Mouse (Mus musculus) liver, embryonic 13.5 days (tissue): ENCODE data around the gene Hilpda. TPM values are rescaled to one million over a fixed set of nuclear protein-coding genes. Genes with fewer than 3 reads are reported as not detected.

Experiments used
- ATAC-seq: fragments of 200-750 bp; cut with Nextera tagmentation; 2 replicates; pipeline ENCODE4 v1.8.0; 2017; ENCODE audit warnings: low read depth, mild to moderate bottlenecking, moderate number of reproducible peaks, moderate library complexity
- DNase-seq: peaks from one replicate; pipeline ENCODE4 v3.0.0; 2022
- H3K27ac ChIP-seq: fragments of 300-500 bp; sonication (generic); 2 replicates; pipeline ENCODE4 v1.5.1; 2015; ENCODE audit warnings: moderate library complexity, mild to moderate bottlenecking, inconsistent platforms
- H3K27me3 ChIP-seq: fragments of 300-500 bp; sonication (generic); 2 replicates; pipeline ENCODE4 v1.6.1; 2015; ENCODE audit warnings: mild to moderate bottlenecking, inconsistent platforms
- H3K36me3 ChIP-seq: fragments of 300-500 bp; sonication (generic); 2 replicates; pipeline ENCODE4 v1.6.1; 2015; ENCODE audit warnings: mild to moderate bottlenecking, inconsistent platforms
- H3K4me1 ChIP-seq: fragments of 300-500 bp; sonication (generic); replicated peaks from 2 replicates; pipeline ENCODE4 v1.6.1; 2015; ENCODE audit warnings: inconsistent platforms
- H3K4me2 ChIP-seq: fragments of 300-500 bp; sonication (generic); 2 replicates; pipeline ENCODE4 v1.6.1; 2015; ENCODE audit warnings: inconsistent platforms, mild to moderate bottlenecking, moderate library complexity
- H3K4me3 ChIP-seq: fragments of 300-500 bp; sonication (generic); replicated peaks from 2 replicates; pipeline ENCODE4 v1.5.1; 2015; ENCODE audit warnings: mild to moderate bottlenecking, inconsistent platforms
- H3K9ac ChIP-seq: fragments of 300-500 bp; sonication (generic); 2 replicates; pipeline ENCODE4 v1.6.1; 2015; ENCODE audit warnings: mild to moderate bottlenecking, inconsistent platforms
- H3K9me3 ChIP-seq: fragments of 300-500 bp; sonication (generic); replicated peaks from 2 replicates; pipeline ENCODE4 v1.6.1; 2016; ENCODE audit warnings: inconsistent platforms
- WGBS: fragments of 180-500 bp; shearing (Covaris S2); methylation state at CpG from one replicate; pipeline ENCODE4 v1.1.7; 2015; ENCODE audit not compliant: insufficient replicate concordance; 5-methylcytosine and 5-hydroxymethylcytosine counted together
- polyA plus RNA-seq: library from polyadenylated mRNA; unstranded; fragments of >200 nt; fragmentation: Nextera tagmentation; extraction: Ambion mirVana; gene quantifications from 2 replicates; pipeline ENCODE4 v1.2.1, GENCODE M21; 2015

Hilpda gene
- polyA plus RNA-seq, 1 experiment from 2014 or later = 18.6 TPM

GRCm38 (mm10) chr6:29246183-29246582 lies 26.1 kb upstream of the Hilpda start:
- DNase-seq = no peak
- peaks cover 17% of the 10 kb centered on the region for H3K4me1 ChIP-seq
- ATAC-seq = peak; percentile 13; the same call in 1 of the 2 replicates
- H3K27me3 ChIP-seq = no peaks in the 10 kb centered on the region
- no peaks in the 10 kb centered on the region for H3K9me3 ChIP-seq
- H3K36me3 ChIP-seq = no peaks in the 10 kb centered on the region
- H3K9ac ChIP-seq = no peak overlapping the region
- peak overlapping the region; percentile 63 for H3K27ac ChIP-seq
- no peak overlapping the region for H3K4me3 ChIP-seq
- H3K4me2 ChIP-seq = peak overlapping the region; percentile 17; the same call in 1 of the 2 replicates
- 42% methylated on average over 3 of the region's 3 CpGs for WGBS

DNA sequence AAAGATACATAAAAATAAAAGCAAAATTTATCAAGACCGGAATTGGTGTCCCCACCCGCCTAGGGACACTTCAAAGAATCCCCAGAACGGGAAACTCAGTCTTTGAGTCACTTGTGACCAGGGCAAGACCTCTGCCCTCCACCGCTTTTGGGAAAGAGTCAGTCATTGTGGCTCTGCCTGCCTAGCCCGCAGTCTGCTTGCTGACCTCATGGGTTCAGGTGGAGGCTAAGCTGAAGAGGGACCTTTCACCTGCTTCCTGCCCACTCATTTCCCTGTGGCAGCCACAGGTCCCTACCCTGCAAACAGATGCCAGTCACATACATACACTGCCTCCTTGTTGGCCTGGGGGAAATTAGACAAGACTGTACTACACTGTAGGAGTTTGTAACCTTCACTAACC lies 25.7 kb upstream of the Hilpda start:
- Histone ChIP-seq H3K4me1 (peaks cover 17% of the 10 kb centered on the region), H3K27ac (no peak overlapping the region), H3K27me3 (no peaks in the 10 kb centered on the region), H3K9me3 (no peaks in the 10 kb centered on the region), H3K4me2 (no peak overlapping the region), H3K36me3 (no peaks in the 10 kb centered on the region), H3K4me3 (no peak overlapping the region), H3K9ac (no peak overlapping the region)
- WGBS = 44% methylated on average over 5 of the region's 5 CpGs
- DNase-seq (no peak), ATAC-seq (peak; percentile 35; the same call in 1 of the 2 replicates)

GRCm38 (mm10) chr6:29247072-29247471 lies 25.2 kb upstream of the Hilpda start:
- no peak overlapping the region for H3K4me2 ChIP-seq
- WGBS = 53% methylated on average over 4 of the region's 4 CpGs
- no peaks in the 10 kb centered on the region for H3K9me3 ChIP-seq
- H3K27me3 ChIP-seq = no peaks in the 10 kb centered on the region
- peaks cover 17% of the 10 kb centered on the region for H3K4me1 ChIP-seq
- H3K36me3 ChIP-seq = no peaks in the 10 kb centered on the region
- H3K9ac ChIP-seq = no peak overlapping the region
- no peak overlapping the region for H3K27ac ChIP-seq
- no peak overlapping the region for H3K4me3 ChIP-seq
- no peak for DNase-seq
- ATAC-seq = no peak

- DNase-seq (no peak), ATAC-seq (no peak)
- no peaks in the 10 kb centered on the region for H3K27me3 ChIP-seq
- H3K4me1 ChIP-seq = 0 out of 2 replicates have a peak, but pooled peaks cover 6% of the 10 kb centered on the region
- no peak overlapping the region for H3K4me2 ChIP-seq
- H3K9me3 ChIP-seq = no peaks in the 10 kb centered on the region
- H3K27ac ChIP-seq = no peak overlapping the region
- no peak overlapping the region for H3K4me3 ChIP-seq
- H3K36me3 ChIP-seq = no peaks in the 10 kb centered on the region
- no peak overlapping the region for H3K9ac ChIP-seq
- WGBS = 52% methylated on average over 1 of the region's 1 CpGs
Measured at GRCm38 (mm10) chr6:29259418-29259817, 12.9 kb upstream of the Hilpda start.

DNA sequence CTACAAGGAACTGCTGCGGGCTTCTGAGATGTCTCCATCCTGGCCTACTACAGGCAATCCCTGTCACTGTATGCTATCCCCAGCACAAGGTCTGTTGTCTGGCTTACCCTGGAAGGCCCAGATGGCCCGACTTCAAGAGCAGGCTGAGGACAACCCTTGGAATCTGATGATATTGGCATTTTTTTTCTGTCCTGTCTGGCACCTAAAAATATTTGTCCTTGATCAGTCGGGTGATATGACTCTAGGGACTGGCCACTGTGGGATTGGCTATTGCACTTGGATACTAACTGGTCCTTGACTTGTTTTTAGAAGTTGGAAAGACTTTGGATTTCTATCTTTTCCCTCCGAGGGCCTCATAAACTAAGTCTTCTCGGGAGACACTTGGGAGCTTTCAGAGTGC lies 10.5 kb upstream of the Hilpda start:
- 58% methylated on average over 5 of the region's 5 CpGs for WGBS
- no peak overlapping the region for H3K9ac ChIP-seq
- DNase-seq = no peak
- no peak overlapping the region for H3K4me3 ChIP-seq
- no peaks in the 10 kb centered on the region for H3K36me3 ChIP-seq
- 0 out of 2 replicates have a peak, but pooled peaks cover 2% of the 10 kb centered on the region for H3K4me1 ChIP-seq
- H3K4me2 ChIP-seq = no peak overlapping the region
- H3K27ac ChIP-seq = no peak overlapping the region
- H3K9me3 ChIP-seq = no peaks in the 10 kb centered on the region
- H3K27me3 ChIP-seq = no peaks in the 10 kb centered on the region
- ATAC-seq = no peak

DNA sequence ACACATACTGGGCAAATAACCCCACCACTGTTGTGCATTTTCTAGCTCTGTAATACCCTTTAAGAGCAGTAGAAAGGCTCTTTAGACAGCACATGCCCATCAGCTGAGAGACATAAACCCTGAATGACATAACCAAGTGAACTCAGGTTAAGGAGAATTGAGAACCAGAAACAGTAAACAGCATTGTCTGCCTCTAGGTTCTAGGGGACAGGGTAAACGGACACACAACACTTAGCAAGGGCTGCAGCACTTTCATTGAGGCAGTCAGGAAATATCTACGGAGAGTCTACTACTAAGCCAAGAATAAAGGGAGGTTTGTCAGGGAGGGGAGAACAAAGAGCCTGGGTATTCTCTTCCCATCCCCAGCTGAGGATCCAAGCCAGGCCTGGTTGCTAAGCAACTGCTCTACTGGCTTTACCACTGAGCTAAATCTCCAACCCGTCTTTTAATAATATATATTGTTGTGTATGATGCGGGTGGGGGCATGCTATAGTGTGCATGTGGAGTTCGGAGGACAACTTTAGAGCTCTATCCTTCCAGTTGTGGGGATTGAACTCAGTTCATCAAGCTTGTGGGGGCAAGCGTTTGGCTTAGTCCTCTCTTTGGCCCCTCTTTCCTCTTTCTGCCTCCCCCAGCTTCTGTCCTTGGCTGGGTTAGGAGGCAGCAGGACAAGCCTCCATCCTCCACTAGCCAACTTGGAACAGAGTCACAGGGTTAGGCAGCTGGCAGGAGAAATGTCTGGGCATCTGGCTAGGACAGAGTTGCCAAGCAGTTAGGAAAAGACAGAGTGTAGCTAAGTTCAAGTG lies 8.4 kb upstream of the Hilpda start:
- DNase-seq (no peak), ATAC-seq (no peak)
- H3K9ac ChIP-seq = no peak overlapping the region
- peaks cover 5% of the 10 kb centered on the region; the same call in 1 of the 2 replicates for H3K4me1 ChIP-seq
- no peak overlapping the region for H3K27ac ChIP-seq
- no peaks in the 10 kb centered on the region for H3K36me3 ChIP-seq
- 59% methylated on average over 6 of the region's 6 CpGs for WGBS
- no peak overlapping the region for H3K4me3 ChIP-seq
- no peaks in the 10 kb centered on the region for H3K9me3 ChIP-seq
- H3K4me2 ChIP-seq = no peak overlapping the region
- no peaks in the 10 kb centered on the region for H3K27me3 ChIP-seq

DNA sequence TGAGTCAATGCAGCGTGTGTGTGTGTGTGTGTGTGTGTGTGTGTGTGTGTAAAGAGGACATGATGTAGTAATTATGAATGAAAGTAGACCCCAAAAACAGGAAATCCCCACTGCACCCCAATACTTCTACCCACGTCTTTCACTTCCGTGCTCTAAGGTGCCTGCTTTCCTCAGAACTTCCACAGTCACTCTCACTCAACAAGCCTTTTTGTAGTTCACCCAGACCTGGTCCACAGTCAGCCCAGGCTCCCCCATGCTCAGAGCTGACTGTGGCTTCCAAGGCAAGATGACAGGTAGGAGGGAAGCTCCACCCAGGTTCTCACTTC lies 7.9 kb upstream of the Hilpda start:
- ATAC-seq (no peak), DNase-seq (no peak)
- H3K36me3 ChIP-seq = no peaks in the 10 kb centered on the region
- H3K9me3 ChIP-seq = no peaks in the 10 kb centered on the region
- H3K27me3 ChIP-seq = no peaks in the 10 kb centered on the region
- H3K9ac ChIP-seq = no peak overlapping the region
- H3K27ac ChIP-seq = no peak overlapping the region
- peaks cover 5% of the 10 kb centered on the region; the same call in 1 of the 2 replicates for H3K4me1 ChIP-seq
- 51% methylated on average over 3 of the region's 3 CpGs for WGBS
- no peak overlapping the region for H3K4me3 ChIP-seq
- no peak overlapping the region for H3K4me2 ChIP-seq

GRCm38 (mm10) chr6:29266936-29267335 lies 5.4 kb upstream of the Hilpda start:
- Histone ChIP-seq H3K9me3 (no peaks in the 10 kb centered on the region), H3K36me3 (no peaks in the 10 kb centered on the region), H3K4me2 (no peak overlapping the region), H3K27ac (no peak overlapping the region), H3K4me3 (no peak overlapping the region), H3K9ac (no peak overlapping the region), H3K4me1 (peaks cover 14% of the 10 kb centered on the region), H3K27me3 (peaks cover 12% of the 10 kb centered on the region)
- 51% methylated on average over 4 of the region's 4 CpGs for WGBS
- DNase-seq = no peak
- ATAC-seq = peak; percentile 64

DNA sequence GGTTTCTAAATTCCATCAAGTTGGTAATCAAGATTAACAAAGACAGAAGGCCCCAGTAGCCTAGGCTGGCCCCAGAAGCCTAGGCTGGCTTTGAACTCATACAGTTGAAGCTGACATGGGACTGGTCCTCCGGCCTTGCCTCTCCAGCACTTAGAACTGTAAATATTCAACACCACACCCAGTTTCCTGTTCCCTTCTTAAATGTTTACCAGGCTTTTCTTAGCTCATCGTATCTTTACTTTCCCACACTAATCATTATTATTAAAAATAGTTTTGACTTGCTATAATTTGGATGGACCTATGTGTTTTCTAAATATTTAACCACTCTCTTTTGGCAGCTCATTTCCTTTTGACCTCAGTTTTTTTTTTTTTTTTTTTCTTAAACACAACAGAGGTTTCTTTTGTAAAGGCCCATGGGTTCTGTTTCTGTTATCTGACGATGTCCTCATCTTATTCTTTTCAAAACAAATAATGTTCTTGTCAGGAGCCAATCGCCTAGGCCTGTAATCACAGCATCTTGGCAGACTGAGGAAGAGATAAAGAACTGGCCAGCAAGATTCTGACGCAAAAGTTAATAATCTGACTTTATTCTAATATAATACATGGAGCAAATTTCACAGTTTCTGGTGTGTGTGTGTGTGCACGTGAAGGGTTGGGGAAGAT lies 3.2 kb upstream of the Hilpda start:
- no peak overlapping the region for H3K27ac ChIP-seq
- no peak for ATAC-seq
- no peaks in the 10 kb centered on the region for H3K9me3 ChIP-seq

GRCm38 (mm10) chr6:29270961-29271360 lies 1.3 kb upstream of the Hilpda start:
- Histone ChIP-seq H3K4me3 (no peak overlapping the region), H3K4me1 (peaks cover 35% of the 10 kb centered on the region), H3K9ac (no peak overlapping the region; the same call in 1 of the 2 replicates), H3K27me3 (peaks cover 12% of the 10 kb centered on the region), H3K27ac (peak overlapping the region; percentile 68), H3K4me2 (peak overlapping the region; percentile 43), H3K36me3 (peaks cover 16% of the 10 kb centered on the region), H3K9me3 (no peaks in the 10 kb centered on the region)
- WGBS = 3% methylated on average over 8 of the region's 8 CpGs
- ATAC-seq = no peak
- no peak for DNase-seq

More for the DNA sequence above, 3.2 kb upstream of the Hilpda start:
- WGBS = 50% methylated on average over 6 of the region's 6 CpGs
- H3K27me3 ChIP-seq = peaks cover 12% of the 10 kb centered on the region
- no peak overlapping the region for H3K4me2 ChIP-seq
- H3K9ac ChIP-seq = no peak overlapping the region
- no peak overlapping the region for H3K4me3 ChIP-seq
- no peak for DNase-seq
- no peaks in the 10 kb centered on the region for H3K36me3 ChIP-seq
- H3K4me1 ChIP-seq = peaks cover 27% of the 10 kb centered on the region

DNA sequence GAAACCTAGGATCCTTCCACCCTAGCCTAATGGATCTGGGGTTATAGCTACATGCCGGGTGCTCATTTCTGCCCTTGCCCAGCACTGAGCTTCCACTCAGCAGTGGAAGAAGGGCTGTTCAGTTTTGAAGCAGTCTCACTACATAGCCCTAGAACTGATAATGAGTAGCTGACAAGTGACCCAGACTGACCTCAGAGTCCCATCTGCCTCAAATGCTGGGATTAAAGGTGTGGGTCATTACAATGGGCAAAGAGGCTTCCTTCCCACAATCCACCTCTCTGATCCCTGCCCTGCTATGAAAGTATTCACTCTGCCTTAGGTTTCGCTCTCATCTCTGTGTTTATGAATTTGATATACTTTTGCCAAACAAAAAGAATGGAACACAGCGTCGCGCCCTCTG lies 4.5 kb downstream of the Hilpda start:
- Histone ChIP-seq H3K4me1 (peaks cover 28% of the 10 kb centered on the region), H3K9me3 (no peaks in the 10 kb centered on the region), H3K36me3 (peaks cover 21% of the 10 kb centered on the region), H3K4me3 (no peak overlapping the region), H3K27ac (no peak overlapping the region), H3K9ac (no peak overlapping the region), H3K4me2 (no peak overlapping the region), H3K27me3 (no peaks in the 10 kb centered on the region)
- 84% methylated on average over 5 of the region's 5 CpGs for WGBS
- no peak for DNase-seq
- ATAC-seq = no peak
